7 mouse cellular contexts compared by ENCODE assay signal in genomic region chr12:110417023-110417986, GRCm38 (mm10). TPM values are rescaled to one million over a fixed set of nuclear protein-coding genes. Genes with fewer than 3 reads are reported as not detected.
DNase-seq lines count a peak whose midpoint lies in the region; ATAC-seq and TF ChIP-seq lines count a peak whose summit lies in the region.

No protein-coding gene starts in this region.

- H3K4me3 ChIP-seq in heart, embryonic 16.5 days (ENCODE audit: low read length) = peak overlapping the region; percentile 24; the same call in 1 of the 2 replicates
- H3K4me3 ChIP-seq in liver, adult 2 months (ENCODE audit: insufficient read depth, low read depth, low read length) = no peak overlapping the region
- H3K4me3 ChIP-seq in midbrain, postnatal 0 days (ENCODE audit: low read depth, low read length) = no peak overlapping the region

- peak overlapping the region; percentile 45 for H3K4me2 ChIP-seq in heart, embryonic 16.5 days (ENCODE audit: low read depth, low read length)
- H3K4me2 ChIP-seq in midbrain, postnatal 0 days (ENCODE audit: low read depth, low read length, poor library complexity, severe bottlenecking) = peak overlapping the region; percentile 32

- WGBS in heart, embryonic 16.5 days = 44% methylated on average over 28 of the region's 28 CpGs
- WGBS in liver, adult 2 months = 38% methylated on average over 28 of the region's 28 CpGs
- WGBS in midbrain, postnatal 0 days = 52% methylated on average over 28 of the region's 28 CpGs

- no peaks in the 10 kb centered on the region for H3K9me3 ChIP-seq in heart, embryonic 16.5 days (replicated peaks; ENCODE audit: control insufficient read depth, low read length)
- H3K9me3 ChIP-seq in midbrain, postnatal 0 days (ENCODE audit: low read length) = no peaks in the 10 kb centered on the region

- H3K9ac ChIP-seq in heart, embryonic 16.5 days (ENCODE audit: low read length) = no peak overlapping the region
- no peak overlapping the region for H3K9ac ChIP-seq in liver, adult 2 months (ENCODE audit: low read depth, low read length)
- no peak overlapping the region for H3K9ac ChIP-seq in midbrain, postnatal 0 days (replicated peaks; ENCODE audit: low read length, poor library complexity, severe bottlenecking)

- H3K27ac ChIP-seq in heart, embryonic 16.5 days (ENCODE audit: low read length) = no peak overlapping the region
- H3K27ac ChIP-seq in liver, adult 2 months (replicated peaks; ENCODE audit: insufficient read depth, low read depth, low read length) = peak overlapping the region; percentile 13; the same call in 1 of the 2 replicates
- no peak overlapping the region for H3K27ac ChIP-seq in midbrain, postnatal 0 days (ENCODE audit: low read depth, low read length)

- no peak for TF ChIP-seq CTCF in liver, adult 2 months (IDR thresholded peaks at IDR 0.05; ENCODE audit: low read depth, low read length)
- no peak for TF ChIP-seq CTCF in midbrain, postnatal 0 days (IDR thresholded peaks at IDR 0.05)

- H3K36me3 ChIP-seq in heart, embryonic 16.5 days (ENCODE audit: control insufficient read depth, insufficient read depth) = no peaks in the 10 kb centered on the region
- H3K36me3 ChIP-seq in liver, adult 2 months (ENCODE audit: control insufficient read depth, insufficient read depth, low read length) = no peaks in the 10 kb centered on the region
- no peaks in the 10 kb centered on the region for H3K36me3 ChIP-seq in midbrain, postnatal 0 days (ENCODE audit: insufficient read depth, low read length)

- no peak for ATAC-seq in heart, embryonic 16.5 days (replicated peaks; ENCODE audit: extremely low read depth, insufficient read depth, low FRiP score)
- ATAC-seq in midbrain, postnatal 0 days (ENCODE audit: low FRiP score) = no peak

- TF ChIP-seq POLR2A in liver, adult 2 months (IDR thresholded peaks at IDR 0.05; ENCODE audit: extremely low read depth, insufficient read depth, low read length) = no peak

- peaks cover 10% of the 10 kb centered on the region for H3K4me1 ChIP-seq in heart, embryonic 16.5 days (ENCODE audit: control insufficient read depth, insufficient read depth, low read length)
- H3K4me1 ChIP-seq in liver, adult 2 months (ENCODE audit: control insufficient read depth, insufficient read depth, low read length) = peaks cover 5% of the 10 kb centered on the region
- no peaks in the 10 kb centered on the region for H3K4me1 ChIP-seq in midbrain, postnatal 0 days (ENCODE audit: insufficient read depth, low read length)

- DNase-seq in R1 (ENCODE audit: low read depth, low spot score) = peak; percentile 80
- DNase-seq in embryo, embryonic 10 days (ENCODE audit: low spot score) = peak; percentile 49
- no peak for DNase-seq in liver, adult 2 months (ENCODE audit: extremely low read depth, low read depth, low spot score)
- peak; percentile 25 for DNase-seq in midbrain, postnatal 0 days (ENCODE audit: low spot score)
- DNase-seq in right cerebral cortex, postnatal 36 days (ENCODE audit: low spot score in 2 of 2) = no peak
- no peak for DNase-seq in natural killer cell, adult 2 months (ENCODE audit: low spot score in 2 of 2)

- no peaks in the 10 kb centered on the region for H3K27me3 ChIP-seq in heart, embryonic 16.5 days (ENCODE audit: control insufficient read depth, insufficient read depth, low read length)
- no peaks in the 10 kb centered on the region for H3K27me3 ChIP-seq in liver, adult 2 months (ENCODE audit: control insufficient read depth, insufficient read depth, low read length)
- H3K27me3 ChIP-seq in midbrain, postnatal 0 days (ENCODE audit: insufficient read depth, low read length) = no peaks in the 10 kb centered on the region

- H3K79me2 ChIP-seq in liver, adult 2 months (ENCODE audit: control insufficient read depth, insufficient read depth, low read length) = no peaks in the 10 kb centered on the region

RNA-seq across cellular contexts. Expression of gene Ppp2r5c, which starts 29.6 kb away (rescaled TPM):
- 130 and 132 TPM in 2 replicates for polyA plus RNA-seq in heart, embryonic 16.5 days (2015; fragmentation: Nextera tagmentation; extraction: Ambion mirVana)
- 28.3 and 29.4 TPM in 2 replicates for total RNA-seq in liver, adult 2 months (2014; rRNA removed)
- polyA plus RNA-seq in liver, adult 2 months (2012; rRNA removed) = 12.5 and 15.2 TPM in 2 replicates
- 173 and 183 TPM in 2 replicates for total RNA-seq in midbrain, postnatal 0 days (2014; rRNA removed)
- 176 and 178 TPM in 2 replicates for polyA plus RNA-seq in midbrain, postnatal 0 days (2015; fragmentation: Nextera tagmentation; extraction: Ambion mirVana)

Comparison
In these comparisons a context has a peak if more than half of its experiments do, and no peak if none do; other contexts are left out.
1. DNase-seq: peak in R1 (single experiment), embryo, embryonic 10 days (single experiment) and midbrain, postnatal 0 days (single experiment); none in liver, adult 2 months (single experiment), right cerebral cortex, postnatal 36 days (0 of 2) and natural killer cell, adult 2 months (0 of 2).